Mouse (Mus musculus): ENCODE measurements around the gene Gm21800. TPM values are rescaled to one million over a fixed set of nuclear protein-coding genes. Genes with fewer than 3 reads are reported as not detected.
"Not testable (repeated sequence)": the region's sequence is repeated elsewhere in the genome, so short reads cannot be mapped to it uniquely, and the experiment has no call there.

The Gm21800 gene
- total RNA-seq (2021) = not detected
- long read RNA-seq, experiment 1 = 0 reads
- long read RNA-seq, experiment 2 = 0 reads

- DNase-seq (ENCODE audit: low spot score in 2 of 2) = not testable (repeated sequence)
Observed at GRCm38 (mm10) chrY:41406198-41406597, at the start of gene Gm21800. Gene Gm21800, plus strand, starts transcription at chrY:41406498.

All from gastrocnemius, postnatal 4 days (tissue).